Mouse (Mus musculus) erythroblast, adult 5-6 weeks (primary cell): ENCODE results near the gene Smc1a. TPM values are rescaled to one million over a fixed set of nuclear protein-coding genes. Genes with fewer than 3 reads are reported as not detected.

ENCODE experiments used
- total RNA-seq, 2 experiments: library from RNA; stranded (forward) in 1 of 2; stranded (reverse) in 1 of 2; fragments of 150-400 nt in 1 of 2; fragments of 200-764, 138-1000 nt in 1 of 2; gene quantifications; 2 replicates each; pipeline versions ENCODE4 v1.2.3 to v1.2.4; 2015 to 2017; ENCODE audit warnings: low replicate concordance in 2 of 2

Gene Smc1a
- total RNA-seq, 2 experiments from 2014 or later = 40.9 to 88.1 TPM

Other genes starting within 250 kb of the Smc1a start
- 64.0 and 71.9 TPM in 2 replicates for gene Huwe1, start 215.6 kb upstream of the Smc1a start, total RNA-seq (2015; ENCODE audit: low replicate concordance)
- gene Huwe1, start 215.6 kb upstream of the Smc1a start, total RNA-seq (2017; ENCODE audit: low replicate concordance) = 55.3 and 136 TPM in 2 replicates
- 20.8 and 32.0 TPM in 2 replicates for gene Hsd17b10, start 14.6 kb upstream of the Smc1a start, total RNA-seq (2015; ENCODE audit: low replicate concordance)
- 7.0 and 13.5 TPM in 2 replicates for gene Hsd17b10, start 14.6 kb upstream of the Smc1a start, total RNA-seq (2017; ENCODE audit: low replicate concordance)
- 0.38 TPM in 1 of 2 replicates, not detected in the other for gene Ribc1, start 133 bp upstream of the Smc1a start, total RNA-seq (2015; ENCODE audit: low replicate concordance)
- gene Ribc1, start 133 bp upstream of the Smc1a start, total RNA-seq (2017; ENCODE audit: low replicate concordance) = 1.4 and 4.0 TPM in 2 replicates
- 0.84 and 1.2 TPM in 2 replicates for gene Iqsec2, start 127.8 kb downstream of the Smc1a start, total RNA-seq (2015; ENCODE audit: low replicate concordance)
- gene Iqsec2, start 127.8 kb downstream of the Smc1a start, total RNA-seq (2017; ENCODE audit: low replicate concordance) = 0.26 TPM in 1 of 2 replicates, not detected in the other
- gene Kdm5c, start 216.6 kb downstream of the Smc1a start, total RNA-seq (2015; ENCODE audit: low replicate concordance) = 75.7 and 79.0 TPM in 2 replicates
- 125 and 143 TPM in 2 replicates for gene Kdm5c, start 216.6 kb downstream of the Smc1a start, total RNA-seq (2017; ENCODE audit: low replicate concordance)